Mouse (Mus musculus): ENCODE results near the gene Lonp2.

GRCm38 (mm10) chr8:86615095-86615769, 8.6 kb upstream of the Lonp2 start:
- TF ChIP-seq CTCF (IDR thresholded peaks at IDR 0.05; ENCODE audit: low read depth, low read length), result no peak
- no peak for TF ChIP-seq POLR2A (IDR thresholded peaks at IDR 0.05; ENCODE audit: borderline replicate concordance, low read depth, low read length)

Data from bone marrow macrophage, adult 2 months (primary cell).